Mouse (Mus musculus): ENCODE measurements around the gene Flnb.

GRCm38 (mm10) chr14:7882050-7882449 lies 64.3 kb downstream of the Flnb start:
- TF ChIP-seq POLR2A (IDR thresholded peaks at IDR 0.05; ENCODE audit: insufficient read depth, low read depth, low read length) (no peak), CTCF (IDR thresholded peaks at IDR 0.05; ENCODE audit: insufficient read depth, low read depth, low read length) (no peak)
